Mouse (Mus musculus) stomach, embryonic 15.5 days (tissue): ENCODE results near the gene Itpk1. TPM values are rescaled to one million over a fixed set of nuclear protein-coding genes. Genes with fewer than 3 reads are reported as not detected.

Experiments
- ATAC-seq: fragments of 200-750 bp; cut with Nextera tagmentation; 2 replicates; pipeline ENCODE4 v1.8.0; 2017; ENCODE audit warnings: low read depth, moderate number of reproducible peaks, moderate TSS enrichment; ENCODE audit not compliant: insufficient read depth, low FRiP score
- H3K27ac ChIP-seq: fragments of 300-500 bp; sonication (generic); 2 replicates; pipeline ENCODE4 v1.5.1; 2015; ENCODE audit warnings: mild to moderate bottlenecking, inconsistent platforms
- H3K27me3 ChIP-seq: fragments of 300-500 bp; sonication (generic); replicated peaks from 2 replicates; pipeline ENCODE4 v1.6.1; 2015; ENCODE audit warnings: inconsistent platforms
- H3K36me3 ChIP-seq: fragments of 300-500 bp; sonication (generic); 2 replicates; pipeline ENCODE4 v1.6.1; 2015; ENCODE audit warnings: inconsistent platforms
- H3K4me1 ChIP-seq: fragments of 300-500 bp; sonication (generic); 2 replicates; pipeline ENCODE4 v1.6.1; 2015; ENCODE audit warnings: inconsistent platforms
- H3K4me2 ChIP-seq: fragments of 300-500 bp; sonication (generic); 2 replicates; pipeline ENCODE4 v1.6.1; 2015; ENCODE audit warnings: mild to moderate bottlenecking, inconsistent platforms
- H3K4me3 ChIP-seq: fragments of 300-500 bp; sonication (generic); replicated peaks from 2 replicates; pipeline ENCODE4 v1.5.1; 2015; ENCODE audit warnings: inconsistent platforms
- H3K9ac ChIP-seq: fragments of 300-500 bp; sonication (generic); 2 replicates; pipeline ENCODE4 v1.6.1; 2015; ENCODE audit warnings: inconsistent platforms
- H3K9me3 ChIP-seq: fragments of 300-500 bp; sonication (generic); 2 replicates; pipeline ENCODE4 v1.6.1; 2016; ENCODE audit warnings: inconsistent platforms
- WGBS: fragments of 180-500 bp; shearing (Covaris S2); methylation state at CpG from one replicate; pipeline ENCODE4 v1.1.7; 2015; 5-methylcytosine and 5-hydroxymethylcytosine counted together
- polyA plus RNA-seq: library from polyadenylated mRNA; unstranded; fragments of >200 nt; fragmentation: Nextera tagmentation; extraction: Ambion mirVana; gene quantifications from 2 replicates; pipeline ENCODE4 v1.2.1, GENCODE M21; 2015

The Itpk1 gene
- 20.1 and 21.9 TPM in 2 replicates for polyA plus RNA-seq

DNA sequence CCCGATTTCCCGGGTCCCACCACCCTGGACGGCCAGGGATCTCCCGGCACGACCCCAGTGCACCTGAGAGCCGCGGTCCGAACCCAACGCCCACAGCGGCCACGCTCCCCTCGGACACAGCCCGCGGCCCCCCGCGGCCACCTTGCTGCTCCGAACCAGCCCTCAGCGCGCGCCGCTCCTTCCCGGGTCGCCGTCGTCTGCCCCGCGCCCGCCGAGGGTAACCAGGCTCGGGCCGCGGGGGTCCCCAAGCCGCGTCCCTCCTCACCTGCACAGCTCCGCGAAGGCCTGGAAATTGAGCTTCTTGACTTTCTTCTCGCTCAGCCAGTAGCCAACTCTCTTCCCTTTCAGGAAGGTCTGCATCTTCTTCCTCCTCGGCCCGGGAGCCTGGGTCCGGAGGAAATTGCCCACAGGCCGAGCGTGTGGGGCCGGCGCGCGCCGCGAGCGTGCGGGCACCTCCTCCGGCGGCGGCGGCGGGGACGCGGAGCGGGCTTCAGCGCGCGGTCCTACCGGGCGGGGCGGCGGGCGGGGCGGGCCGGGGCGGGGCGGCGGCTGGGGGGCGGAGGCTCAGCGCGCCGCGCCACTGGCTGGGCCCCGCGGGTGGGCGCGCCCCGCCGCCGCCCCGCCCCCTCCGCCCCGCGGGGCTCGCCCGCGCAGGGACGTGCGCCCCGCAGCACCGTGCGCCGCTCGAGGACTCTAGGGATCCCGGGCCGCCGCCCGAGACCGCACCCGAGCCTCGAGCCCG is at the start of gene Itpk1:
Itpk1 (minus strand) TSS at position 474 of the 742 bp plus-strand sequence.
- Histone ChIP-seq H3K27ac (peak within 1 kb of the TSS; percentile 87), H3K4me3 (peak within 1 kb of the TSS; percentile 81), H3K36me3 (no peaks in the 10 kb centered on the region), H3K27me3 (no peaks in the 10 kb centered on the region), H3K4me2 (peak within 1 kb of the TSS; percentile 95), H3K4me1 (peaks cover 30% of the 10 kb centered on the region), H3K9me3 (no peaks in the 10 kb centered on the region), H3K9ac (peak within 1 kb of the TSS; percentile 69)
- WGBS, result under 1% methylated on average over 72 of the region's 105 CpGs
- ATAC-seq, result peak; percentile 92

GRCm38 (mm10) chr12:102748256-102748655 is 43.5 kb upstream of the Itpk1 start:
- no peaks in the 10 kb centered on the region for H3K27me3 ChIP-seq
- no peak overlapping the region for H3K27ac ChIP-seq
- 78% methylated on average over 3 of the region's 3 CpGs for WGBS

GRCm38 (mm10) chr12:102744839-102745238 is 40.1 kb upstream of the Itpk1 start:
- peak overlapping the region; percentile 80; the same call in 1 of the 2 replicates for H3K4me3 ChIP-seq
- no peak overlapping the region for H3K27ac ChIP-seq
- no peaks in the 10 kb centered on the region for H3K9me3 ChIP-seq
- peaks cover 11% of the 10 kb centered on the region for H3K4me1 ChIP-seq
- no peaks in the 10 kb centered on the region for H3K27me3 ChIP-seq
- ATAC-seq, result no peak
- no peak overlapping the region for H3K9ac ChIP-seq
- WGBS, result 54% methylated on average over 6 of the region's 6 CpGs
- peak overlapping the region; percentile 72 for H3K4me2 ChIP-seq
- peaks cover 3% of the 10 kb centered on the region; the same call in 1 of the 2 replicates for H3K36me3 ChIP-seq

More at GRCm38 (mm10) chr12:102748256-102748655, 43.5 kb upstream of the Itpk1 start:
- Histone ChIP-seq H3K4me2 (no peak overlapping the region), H3K9ac (no peak overlapping the region), H3K4me3 (no peak overlapping the region), H3K4me1 (peaks cover 5% of the 10 kb centered on the region; the same call in 1 of the 2 replicates), H3K9me3 (no peaks in the 10 kb centered on the region), H3K36me3 (peaks cover 3% of the 10 kb centered on the region; the same call in 1 of the 2 replicates)
- no peak for ATAC-seq

GRCm38 (mm10) chr12:102743589-102744574 is 39.2 kb upstream of the Itpk1 start, which contains the start of the genes Moap1 and Tmem251:
TSS of gene Moap1 (minus strand) at chr12:102743661.
TSS of gene Tmem251 (plus strand) at chr12:102743762.
- peak within 1 kb of the TSS; percentile 94 for H3K27ac ChIP-seq
- peak within 1 kb of the TSS; percentile 72 for H3K4me2 ChIP-seq
- H3K4me3 ChIP-seq, result peak within 1 kb of the TSS; percentile 80
- H3K9me3 ChIP-seq, result no peaks in the 10 kb centered on the region
- no peaks in the 10 kb centered on the region for H3K27me3 ChIP-seq
- peak; percentile 98 for ATAC-seq
- under 1% methylated on average over 62 of the region's 63 CpGs for WGBS
- peak within 1 kb of the TSS; percentile 69 for H3K9ac ChIP-seq
- peaks cover 11% of the 10 kb centered on the region for H3K4me1 ChIP-seq
- H3K36me3 ChIP-seq, result no peaks in the 10 kb centered on the region

- WGBS, result under 1% methylated on average over 33 of the region's 33 CpGs
- Histone ChIP-seq H3K27me3 (no peaks in the 10 kb centered on the region), H3K4me1 (peaks cover 11% of the 10 kb centered on the region), H3K27ac (peak overlapping the region; percentile 94), H3K36me3 (no peaks in the 10 kb centered on the region), H3K9me3 (no peaks in the 10 kb centered on the region), H3K4me2 (peak overlapping the region; percentile 72), H3K4me3 (peak overlapping the region; percentile 80), H3K9ac (peak overlapping the region; percentile 69)
- no peak for ATAC-seq
Observed at GRCm38 (mm10) chr12:102743036-102743588, 38.4 kb upstream of the Itpk1 start.

GRCm38 (mm10) chr12:102742056-102742455 is 37.3 kb upstream of the Itpk1 start:
- Histone ChIP-seq H3K36me3 (no peaks in the 10 kb centered on the region), H3K9ac (no peak overlapping the region), H3K27ac (no peak overlapping the region), H3K4me2 (no peak overlapping the region), H3K9me3 (no peaks in the 10 kb centered on the region), H3K27me3 (no peaks in the 10 kb centered on the region), H3K4me1 (peaks cover 11% of the 10 kb centered on the region), H3K4me3 (no peak overlapping the region)
- ATAC-seq, result no peak
- 74% methylated on average over 7 of the region's 7 CpGs for WGBS

GRCm38 (mm10) chr12:102740285-102740684 is 35.6 kb upstream of the Itpk1 start:
- H3K36me3 ChIP-seq, result no peaks in the 10 kb centered on the region
- WGBS, result 69% methylated on average over 3 of the region's 3 CpGs
- H3K4me3 ChIP-seq, result no peak overlapping the region
- H3K9ac ChIP-seq, result no peak overlapping the region
- H3K27me3 ChIP-seq, result no peaks in the 10 kb centered on the region
- H3K27ac ChIP-seq, result no peak overlapping the region
- no peak overlapping the region for H3K4me2 ChIP-seq
- no peaks in the 10 kb centered on the region for H3K9me3 ChIP-seq
- peaks cover 11% of the 10 kb centered on the region for H3K4me1 ChIP-seq
- ATAC-seq, result no peak

DNA sequence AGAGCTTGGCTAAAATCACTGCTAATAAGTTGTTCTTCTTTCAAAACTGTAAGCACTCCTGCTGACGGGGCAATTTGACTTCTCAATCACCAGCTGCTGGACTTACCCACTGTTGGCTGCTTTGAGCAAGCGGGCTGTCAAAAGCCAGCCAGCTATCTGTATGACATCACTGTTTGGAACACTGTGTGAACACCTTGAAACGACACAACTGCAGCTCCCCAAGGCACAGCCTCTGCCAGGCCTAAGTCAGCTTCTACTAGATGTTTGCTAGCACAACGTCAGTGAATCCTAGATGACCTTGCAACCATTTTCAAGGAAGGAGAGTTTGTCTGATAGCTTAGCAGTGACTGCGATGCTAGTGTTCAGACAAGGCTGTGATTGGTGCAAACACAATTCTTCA is 34.4 kb upstream of the Itpk1 start:
- no peaks in the 10 kb centered on the region for H3K9me3 ChIP-seq
- 70% methylated on average over 5 of the region's 5 CpGs for WGBS

DNA sequence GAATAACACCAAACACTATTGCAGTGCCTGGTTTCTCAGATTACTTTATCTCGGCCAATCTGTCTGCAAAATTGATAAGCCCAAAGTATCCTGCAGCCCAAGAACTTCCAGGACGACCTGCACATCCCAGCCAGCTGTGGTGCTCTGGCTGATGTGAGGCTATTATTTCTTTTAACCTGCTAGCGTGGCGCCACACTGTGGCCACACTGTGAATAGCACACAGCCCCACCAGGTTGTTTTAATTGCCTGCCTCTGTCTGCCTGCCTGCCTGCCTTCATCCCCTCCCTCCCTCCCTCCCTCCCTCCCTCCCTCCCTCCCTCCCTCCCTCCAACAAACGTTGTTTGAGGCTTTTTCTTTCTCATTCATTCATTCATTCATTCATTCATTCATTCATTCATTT is 28.7 kb upstream of the Itpk1 start:
- H3K4me1 ChIP-seq, result peaks cover 17% of the 10 kb centered on the region
- no peak overlapping the region for H3K9ac ChIP-seq
- no peak overlapping the region for H3K4me3 ChIP-seq
- H3K36me3 ChIP-seq, result no peaks in the 10 kb centered on the region
- H3K27ac ChIP-seq, result no peak overlapping the region
- no peaks in the 10 kb centered on the region for H3K27me3 ChIP-seq
- no peaks in the 10 kb centered on the region for H3K9me3 ChIP-seq
- no peak for ATAC-seq
- no peak overlapping the region for H3K4me2 ChIP-seq
- 11% methylated on average over 4 of the region's 5 CpGs for WGBS

More for the DNA sequence above, 34.4 kb upstream of the Itpk1 start:
- H3K27me3 ChIP-seq, result no peaks in the 10 kb centered on the region
- H3K4me2 ChIP-seq, result no peak overlapping the region
- H3K27ac ChIP-seq, result no peak overlapping the region
- peaks cover 6% of the 10 kb centered on the region; the same call in 1 of the 2 replicates for H3K4me1 ChIP-seq
- H3K36me3 ChIP-seq, result no peaks in the 10 kb centered on the region
- H3K4me3 ChIP-seq, result no peak overlapping the region
- H3K9ac ChIP-seq, result no peak overlapping the region
- no peak for ATAC-seq

- 0 out of 2 replicates have a peak, but pooled peaks have one; percentile 6 for ATAC-seq
Observed at GRCm38 (mm10) chr12:102730798-102731619, 26.3 kb upstream of the Itpk1 start.

More at GRCm38 (mm10) chr12:102730798-102731619, 26.3 kb upstream of the Itpk1 start:
- peak overlapping the region; percentile 84 for H3K27ac ChIP-seq
- 25% methylated on average over 16 of the region's 16 CpGs for WGBS
- peaks cover 17% of the 10 kb centered on the region for H3K4me1 ChIP-seq
- peak overlapping the region; percentile 47 for H3K4me2 ChIP-seq
- H3K27me3 ChIP-seq, result no peaks in the 10 kb centered on the region
- no peaks in the 10 kb centered on the region for H3K9me3 ChIP-seq
- 0 out of 2 replicates have a peak overlapping the region, but pooled peaks have one; percentile 13 for H3K4me3 ChIP-seq
- no peak overlapping the region for H3K9ac ChIP-seq
- no peaks in the 10 kb centered on the region for H3K36me3 ChIP-seq
